Mouse (Mus musculus) heart, adult 2 months (tissue): ENCODE measurements at regions not wholly inside any gene's neighbourhood (a gene's known extent, or its start where the extent isn't known, plus 50 kb on each side); places are given as distances from the start of the nearest gene placed in this dataset.

Source experiments
- DNase-seq, 2 experiments: peaks; one replicate each; pipeline ENCODE4 v3.0.0; 2021
- H3K27ac ChIP-seq: fragments of 200-600 bp; 2 replicates; pipeline ENCODE4 v1.8.1; 2022
- H3K27me3 ChIP-seq: fragments of 200-500 bp; 2 replicates; pipeline ENCODE4 v1.6.1; 2012; ENCODE audit warnings: mild to moderate bottlenecking, low read length, inconsistent platforms, mixed read lengths; ENCODE audit not compliant: control insufficient read depth, insufficient read depth
- H3K36me3 ChIP-seq: fragments of 200-500 bp; 2 replicates; pipeline ENCODE4 v1.6.1; 2012; ENCODE audit warnings: low read length, inconsistent platforms; ENCODE audit not compliant: control insufficient read depth, insufficient read depth
- H3K4me1 ChIP-seq: fragments of 200-500 bp; 2 replicates; pipeline ENCODE4 v1.6.1; 2011; ENCODE audit warnings: low read length; ENCODE audit not compliant: control insufficient read depth, insufficient read depth
- H3K4me3 ChIP-seq: fragments of 200-600 bp; 2 replicates; pipeline ENCODE4 v1.8.1; 2022
- H3K79me2 ChIP-seq: fragments of 200-500 bp; replicated peaks from 2 replicates; pipeline ENCODE4 v1.6.1; 2012; ENCODE audit warnings: mild to moderate bottlenecking, inconsistent platforms, low read length, moderate library complexity, mixed read lengths; ENCODE audit not compliant: control insufficient read depth, insufficient read depth
- H3K9ac ChIP-seq: fragments of 200-500 bp; 2 replicates; pipeline ENCODE4 v1.6.1; 2012; ENCODE audit warnings: low read depth, mild to moderate bottlenecking, control low read depth, inconsistent platforms, low read length, mixed read lengths
- CTCF ChIP-seq: fragments of 200-600 bp; IDR thresholded peaks from 2 replicates; pipeline ENCODE4 v1.8.1; 2022; ENCODE audit warnings: antibody characterized with exemption, mild to moderate bottlenecking, moderate library complexity
- EP300 ChIP-seq: fragments of 200-500 bp; IDR thresholded peaks from 2 replicates; pipeline ENCODE4 v1.6.1; 2011; ENCODE audit warnings: low read depth, low read length, control low read depth; ENCODE audit not compliant: insufficient read depth
- POLR2A ChIP-seq: fragments of 200-500 bp; IDR thresholded peaks from 2 replicates; pipeline ENCODE4 v1.6.1; 2011; ENCODE audit warnings: mild to moderate bottlenecking, low read depth, low read length, control low read depth; ENCODE audit not compliant: insufficient read depth
- WGBS: fragments of 180-500 bp; shearing (Covaris S2); methylation state at CpG from one replicate; pipeline ENCODE4 v1.1.7; 2018; 5-methylcytosine and 5-hydroxymethylcytosine counted together
- intact Hi-C: fragments of 180-260 bp; cut with DNase I; formaldehyde crosslinking; loops from one replicate; pipeline ENCODE4 v1.15.1; 2025

- Histone ChIP-seq H3K4me3 (no peak overlapping the region), H3K4me1 (peaks cover 4% of the 10 kb centered on the region), H3K36me3 (peaks cover 2% of the 10 kb centered on the region), H3K27me3 (no peaks in the 10 kb centered on the region), H3K79me2 (no peaks in the 10 kb centered on the region), H3K27ac (no peak overlapping the region), H3K9ac (no peak overlapping the region)
- intact Hi-C loops = loop anchor here (10.0 kb wide), 1 partner anchor 160 kb away; no protein-coding TSS in a partner anchor
- no peak for TF ChIP-seq POLR2A
- peak; percentile 73 for TF ChIP-seq CTCF
- no peak for TF ChIP-seq EP300
- 34% methylated on average over 10 of the region's 10 CpGs for WGBS
- DNase-seq = peak; percentile 43 to 61
These were observed 1093.5 kb downstream of the Mrps31 start for GRCm38 (mm10) chr8:23504704-23505103.

- Histone ChIP-seq H3K27me3 (no peaks in the 10 kb centered on the region), H3K4me3 (no peak overlapping the region), H3K4me1 (peaks cover 4% of the 10 kb centered on the region), H3K79me2 (no peaks in the 10 kb centered on the region), H3K36me3 (peaks cover 2% of the 10 kb centered on the region), H3K9ac (no peak overlapping the region), H3K27ac (no peak overlapping the region)
- intact Hi-C loops = loop anchor here (10.0 kb wide), 1 partner anchor 160 kb away; no protein-coding TSS in a partner anchor
- TF ChIP-seq POLR2A (no peak), EP300 (no peak), CTCF (no peak)
- no peak for DNase-seq
- 67% methylated on average over 9 of the region's 9 CpGs for WGBS
These were observed 1094.1 kb downstream of the Mrps31 start for GRCm38 (mm10) chr8:23505216-23505615.

GRCm38 (mm10) chr8:23505966-23506365 is 1094.8 kb downstream of the Mrps31 start:
- WGBS = 92% methylated on average over 4 of the region's 4 CpGs
- Histone ChIP-seq H3K9ac (no peak overlapping the region), H3K36me3 (peaks cover 2% of the 10 kb centered on the region), H3K79me2 (no peaks in the 10 kb centered on the region), H3K4me3 (no peak overlapping the region), H3K27me3 (no peaks in the 10 kb centered on the region), H3K27ac (no peak overlapping the region), H3K4me1 (peaks cover 4% of the 10 kb centered on the region)
- DNase-seq = no peak
- intact Hi-C loops = loop anchor here (10.0 kb wide), 1 partner anchor 161 kb away; no protein-coding TSS in a partner anchor
- TF ChIP-seq POLR2A = no peak

- Histone ChIP-seq H3K9ac (no peak overlapping the region), H3K27ac (no peak overlapping the region), H3K36me3 (peaks cover 2% of the 10 kb centered on the region), H3K27me3 (no peaks in the 10 kb centered on the region), H3K4me3 (no peak overlapping the region), H3K79me2 (no peaks in the 10 kb centered on the region), H3K4me1 (peaks cover 4% of the 10 kb centered on the region)
- TF ChIP-seq POLR2A = no peak
- TF ChIP-seq EP300 = no peak
- TF ChIP-seq CTCF = no peak
- DNase-seq = no peak
- 16% methylated on average over 4 of the region's 4 CpGs for WGBS
- intact Hi-C loops = loop anchor here (10.0 kb wide), 1 partner anchor 163 kb away; no protein-coding TSS in a partner anchor
These were observed 1096.5 kb downstream of the Mrps31 start for GRCm38 (mm10) chr8:23507661-23508060.

GRCm38 (mm10) chr8:23510076-23510475 is 1098.9 kb downstream of the Mrps31 start:
- Histone ChIP-seq H3K9ac (no peak overlapping the region), H3K36me3 (peaks cover 2% of the 10 kb centered on the region), H3K4me1 (peaks cover 4% of the 10 kb centered on the region), H3K27me3 (no peaks in the 10 kb centered on the region), H3K4me3 (no peak overlapping the region), H3K79me2 (no peaks in the 10 kb centered on the region), H3K27ac (no peak overlapping the region)
- WGBS = 80% methylated on average over 5 of the region's 5 CpGs
- DNase-seq = no peak
- no peak for TF ChIP-seq CTCF
- TF ChIP-seq POLR2A = no peak
- TF ChIP-seq EP300 = no peak
- intact Hi-C loops = no loop called here

- Histone ChIP-seq H3K27ac (no peak overlapping the region), H3K27me3 (no peaks in the 10 kb centered on the region), H3K4me1 (peaks cover 4% of the 10 kb centered on the region), H3K4me3 (no peak overlapping the region), H3K36me3 (peaks cover 2% of the 10 kb centered on the region), H3K9ac (no peak overlapping the region), H3K79me2 (no peaks in the 10 kb centered on the region)
- TF ChIP-seq EP300 (no peak), POLR2A (no peak), CTCF (no peak)
- WGBS = 50% methylated on average over 5 of the region's 5 CpGs
- intact Hi-C loops = no loop called here
- no peak for DNase-seq
These were observed 1099.4 kb downstream of the Mrps31 start for GRCm38 (mm10) chr8:23510561-23510960.
